Mouse (Mus musculus) intestine, embryonic 16.5 days (tissue): ENCODE results near the gene Dglucy. TPM values are rescaled to one million over a fixed set of nuclear protein-coding genes. Genes with fewer than 3 reads are reported as not detected.

Source experiments
- ATAC-seq: fragments of 200-750 bp; cut with Nextera tagmentation; 2 replicates; pipeline ENCODE4 v1.8.0; 2017; ENCODE audit warnings: moderate TSS enrichment, moderate library complexity
- H3K27ac ChIP-seq: fragments of 300-500 bp; sonication (generic); 2 replicates; pipeline ENCODE4 v1.5.1; 2014; ENCODE audit warnings: mild to moderate bottlenecking, low read length
- H3K27me3 ChIP-seq: fragments of 300-500 bp; sonication (generic); replicated peaks from 2 replicates; pipeline ENCODE4 v1.6.1; 2014; ENCODE audit warnings: low read length, control low read depth, mixed read lengths; ENCODE audit not compliant: control insufficient read depth, insufficient read depth
- H3K36me3 ChIP-seq: fragments of 300-500 bp; sonication (generic); 2 replicates; pipeline ENCODE4 v1.6.1; 2014; ENCODE audit warnings: low read length, control low read depth; ENCODE audit not compliant: control insufficient read depth, insufficient read depth
- H3K4me1 ChIP-seq: fragments of 300-500 bp; sonication (generic); 2 replicates; pipeline ENCODE4 v1.6.1; 2014; ENCODE audit warnings: low read length, control low read depth, mixed read lengths; ENCODE audit not compliant: control insufficient read depth, insufficient read depth
- H3K4me2 ChIP-seq: fragments of 300-500 bp; sonication (generic); 2 replicates; pipeline ENCODE4 v1.6.1; 2014; ENCODE audit warnings: low read depth, low read length, control low read depth
- H3K4me3 ChIP-seq: fragments of 300-500 bp; sonication (generic); 2 replicates; pipeline ENCODE4 v1.5.1; 2014; ENCODE audit warnings: mild to moderate bottlenecking, low read length
- H3K9ac ChIP-seq: fragments of 300-500 bp; sonication (generic); 2 replicates; pipeline ENCODE4 v1.6.1; 2014; ENCODE audit warnings: low read depth, low read length
- H3K9me3 ChIP-seq: fragments of 300-500 bp; sonication (generic); 2 replicates; pipeline ENCODE4 v1.6.1; 2016; ENCODE audit warnings: low read length, control low read depth; ENCODE audit not compliant: control insufficient read depth
- WGBS: fragments of 180-500 bp; shearing (Covaris S2); extraction: QIAGEN DNeasy Blood & Tissue Kit; methylation state at CpG from one replicate; pipeline ENCODE4 v1.1.7; 2014; 5-methylcytosine and 5-hydroxymethylcytosine counted together
- polyA plus RNA-seq: library from polyadenylated mRNA; unstranded; fragments of >200 nt; fragmentation: Nextera tagmentation; extraction: Ambion mirVana; gene quantifications from 2 replicates; pipeline ENCODE4 v1.2.1, GENCODE M21; 2015

The Dglucy gene
- polyA plus RNA-seq, 1 experiment from 2014 or later: 2.6 TPM

DNA sequence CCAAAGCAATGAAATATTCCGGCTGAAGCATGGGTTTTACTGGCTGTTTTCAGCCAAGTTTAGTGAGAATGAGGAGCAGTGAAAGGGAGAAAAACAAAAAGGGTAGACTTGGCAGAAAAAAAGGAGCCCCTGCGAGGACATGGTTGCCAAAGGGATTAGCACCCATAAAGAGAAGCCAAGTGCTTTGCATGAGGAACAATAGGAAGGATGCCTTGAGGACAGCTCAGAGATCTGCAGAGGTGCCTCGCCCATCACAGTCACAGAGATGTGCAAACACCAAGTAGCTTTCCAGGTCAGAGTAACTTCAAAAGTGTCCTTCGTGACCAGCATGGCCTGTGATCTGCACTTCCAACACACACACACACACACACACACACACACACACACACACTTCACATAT is 21.4 kb upstream of the Dglucy start:
- no peak for ATAC-seq
- Histone ChIP-seq H3K36me3 (no peaks in the 10 kb centered on the region), H3K27me3 (no peaks in the 10 kb centered on the region), H3K9me3 (no peaks in the 10 kb centered on the region), H3K4me3 (no peak overlapping the region), H3K4me1 (no peaks in the 10 kb centered on the region), H3K27ac (no peak overlapping the region), H3K4me2 (no peak overlapping the region), H3K9ac (no peak overlapping the region)
- WGBS: 54% methylated on average over 4 of the region's 4 CpGs

DNA sequence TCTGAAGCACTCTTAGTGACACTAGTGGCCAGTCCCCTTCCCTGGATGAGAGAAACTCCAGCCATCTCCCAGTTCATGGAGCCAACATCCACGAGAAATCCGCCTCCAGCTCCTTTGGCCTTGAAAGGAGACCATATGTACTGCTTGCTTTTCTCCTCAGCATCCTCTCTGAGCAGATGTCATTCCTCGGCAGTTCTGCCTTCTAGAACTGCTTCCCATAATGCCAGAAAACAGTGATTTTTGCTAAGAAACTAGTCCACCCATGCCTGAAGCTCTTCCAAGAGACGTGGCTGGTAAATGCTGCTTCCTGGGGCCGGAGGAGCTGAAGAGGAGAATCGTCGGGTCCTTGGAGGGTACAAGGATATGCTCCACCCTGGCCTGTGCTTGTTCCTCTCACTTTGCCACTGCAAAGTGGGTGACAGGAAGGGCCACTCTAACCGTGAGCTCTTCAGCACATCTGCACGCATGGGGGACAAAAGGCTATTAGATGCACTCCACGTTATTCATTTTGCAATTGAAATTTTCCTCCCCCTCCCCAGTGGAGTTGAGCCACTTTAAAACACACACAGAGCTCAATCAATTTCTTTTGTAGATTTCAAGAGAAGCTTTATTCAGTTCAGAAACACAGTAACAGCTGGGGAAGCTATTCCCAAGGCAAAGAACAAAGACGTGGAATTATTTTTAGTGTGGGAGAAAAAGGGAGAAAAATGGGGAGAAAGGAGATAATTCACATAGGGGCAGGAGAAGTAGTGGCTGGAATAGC is 16.0 kb upstream of the Dglucy start:
- Histone ChIP-seq H3K36me3 (no peaks in the 10 kb centered on the region), H3K9me3 (no peaks in the 10 kb centered on the region), H3K4me1 (no peaks in the 10 kb centered on the region), H3K4me2 (no peak overlapping the region), H3K4me3 (no peak overlapping the region), H3K27ac (no peak overlapping the region), H3K9ac (no peak overlapping the region), H3K27me3 (no peaks in the 10 kb centered on the region)
- no peak for ATAC-seq
- 58% methylated on average over 11 of the region's 11 CpGs for WGBS

- H3K27ac ChIP-seq: no peak overlapping the region
Measured at GRCm38 (mm10) chr12:100764329-100765018, 14.4 kb upstream of the Dglucy start.

GRCm38 (mm10) chr12:100769871-100770270 is 9.0 kb upstream of the Dglucy start:
- Histone ChIP-seq H3K9ac (no peak overlapping the region), H3K4me2 (no peak overlapping the region), H3K36me3 (no peaks in the 10 kb centered on the region), H3K4me1 (0 out of 2 replicates have a peak, but pooled peaks cover 6% of the 10 kb centered on the region), H3K4me3 (no peak overlapping the region), H3K9me3 (no peaks in the 10 kb centered on the region), H3K27ac (no peak overlapping the region), H3K27me3 (no peaks in the 10 kb centered on the region)
- no peak for ATAC-seq
- 92% methylated on average over 6 of the region's 6 CpGs for WGBS

More at GRCm38 (mm10) chr12:100764329-100765018, 14.4 kb upstream of the Dglucy start:
- Histone ChIP-seq H3K4me3 (no peak overlapping the region), H3K9ac (no peak overlapping the region), H3K4me2 (no peak overlapping the region), H3K4me1 (no peaks in the 10 kb centered on the region), H3K9me3 (no peaks in the 10 kb centered on the region), H3K36me3 (no peaks in the 10 kb centered on the region), H3K27me3 (no peaks in the 10 kb centered on the region)
- 53% methylated on average over 13 of the region's 13 CpGs for WGBS
- ATAC-seq: no peak

GRCm38 (mm10) chr12:100770765-100771164 is 8.1 kb upstream of the Dglucy start:
- peaks cover 8% of the 10 kb centered on the region; the same call in 1 of the 2 replicates for H3K4me1 ChIP-seq
- no peaks in the 10 kb centered on the region for H3K9me3 ChIP-seq
- no peak overlapping the region for H3K4me2 ChIP-seq
- ATAC-seq: no peak
- H3K36me3 ChIP-seq: no peaks in the 10 kb centered on the region
- no peaks in the 10 kb centered on the region for H3K27me3 ChIP-seq
- H3K27ac ChIP-seq: no peak overlapping the region
- no peak overlapping the region for H3K4me3 ChIP-seq
- 74% methylated on average over 3 of the region's 3 CpGs for WGBS
- no peak overlapping the region for H3K9ac ChIP-seq

- Histone ChIP-seq H3K9me3 (no peaks in the 10 kb centered on the region), H3K36me3 (no peaks in the 10 kb centered on the region), H3K9ac (no peak overlapping the region), H3K27me3 (no peaks in the 10 kb centered on the region), H3K4me1 (peaks cover 9% of the 10 kb centered on the region; the same call in 1 of the 2 replicates), H3K4me3 (no peak overlapping the region), H3K4me2 (no peak overlapping the region), H3K27ac (no peak overlapping the region)
- 25% methylated on average over 7 of the region's 7 CpGs for WGBS
- ATAC-seq: peak; percentile 54
Measured at GRCm38 (mm10) chr12:100772230-100772984, 6.5 kb upstream of the Dglucy start.

DNA sequence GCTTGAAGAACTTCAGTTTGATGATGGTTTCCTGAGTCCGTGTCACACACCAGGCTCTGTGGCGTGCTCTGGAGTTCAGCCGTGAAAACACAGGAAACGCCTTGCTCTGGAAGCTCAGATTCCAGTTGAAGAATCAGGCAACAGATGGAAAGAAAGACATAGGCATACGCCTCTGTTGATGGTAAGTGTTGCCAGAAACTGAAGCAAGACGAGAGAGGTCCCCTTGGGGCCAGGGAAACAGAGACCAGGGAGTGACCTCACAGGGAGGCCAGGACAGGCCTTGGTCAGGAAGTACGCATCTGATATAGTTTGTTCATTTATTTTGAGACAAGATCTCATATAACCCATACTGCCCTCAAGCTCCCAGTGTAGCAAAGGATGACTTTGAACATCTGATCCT is 4.1 kb upstream of the Dglucy start:
- Histone ChIP-seq H3K36me3 (no peaks in the 10 kb centered on the region), H3K4me2 (no peak overlapping the region), H3K4me1 (peaks cover 14% of the 10 kb centered on the region; the same call in 1 of the 2 replicates), H3K4me3 (no peak overlapping the region), H3K27ac (no peak overlapping the region), H3K9ac (no peak overlapping the region), H3K27me3 (no peaks in the 10 kb centered on the region), H3K9me3 (no peaks in the 10 kb centered on the region)
- ATAC-seq: no peak
- WGBS: 75% methylated on average over 7 of the region's 7 CpGs

- no peaks in the 10 kb centered on the region for H3K9me3 ChIP-seq
- H3K27me3 ChIP-seq: no peaks in the 10 kb centered on the region
- H3K4me3 ChIP-seq: no peak overlapping the region
- no peaks in the 10 kb centered on the region for H3K36me3 ChIP-seq
- H3K4me1 ChIP-seq: peaks cover 14% of the 10 kb centered on the region; the same call in 1 of the 2 replicates
- H3K27ac ChIP-seq: no peak overlapping the region
- no peak for ATAC-seq
- no peak overlapping the region for H3K4me2 ChIP-seq
- H3K9ac ChIP-seq: no peak overlapping the region
Measured at GRCm38 (mm10) chr12:100775291-100775690, 3.6 kb upstream of the Dglucy start.

DNA sequence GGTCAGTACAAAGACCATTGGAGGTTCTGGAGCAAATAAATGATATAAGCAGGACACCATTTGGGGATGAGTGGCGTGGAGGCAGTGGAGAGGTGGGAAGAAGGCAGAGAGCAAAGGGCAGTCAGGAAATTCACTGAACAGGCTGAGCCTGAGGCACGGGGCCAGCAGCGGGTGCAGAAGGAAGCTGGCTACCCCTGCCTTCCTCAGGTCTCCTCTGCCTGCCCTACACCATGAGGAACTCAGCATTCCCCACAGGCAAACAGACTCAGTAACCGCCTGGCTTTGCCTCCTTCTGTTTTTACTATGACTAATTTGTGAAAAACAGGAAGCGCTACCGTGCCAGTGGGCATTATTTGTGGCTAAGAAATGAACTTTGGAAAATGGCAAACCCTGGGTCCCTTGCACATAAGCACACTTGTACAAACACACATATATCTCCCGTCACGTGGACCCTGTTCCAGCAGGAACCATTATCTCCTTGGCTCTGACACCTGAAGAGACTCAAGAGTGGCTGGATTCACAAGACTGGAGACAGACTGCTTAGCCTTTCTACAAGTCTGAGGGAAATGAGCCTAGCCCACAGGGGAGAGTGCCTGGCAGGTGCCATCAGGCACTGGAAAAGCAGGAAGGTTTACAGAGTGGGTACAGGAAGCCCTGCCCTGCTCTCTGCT is 2.8 kb upstream of the Dglucy start:
- Histone ChIP-seq H3K9ac (no peak overlapping the region), H3K4me2 (no peak overlapping the region), H3K4me1 (peaks cover 14% of the 10 kb centered on the region; the same call in 1 of the 2 replicates), H3K4me3 (no peak overlapping the region), H3K27me3 (no peaks in the 10 kb centered on the region), H3K9me3 (no peaks in the 10 kb centered on the region), H3K36me3 (no peaks in the 10 kb centered on the region), H3K27ac (no peak overlapping the region)
- 63% methylated on average over 8 of the region's 8 CpGs for WGBS
- no peak for ATAC-seq
